Mouse (Mus musculus): ENCODE data around the gene Zan.

Gene Zan

DNA sequence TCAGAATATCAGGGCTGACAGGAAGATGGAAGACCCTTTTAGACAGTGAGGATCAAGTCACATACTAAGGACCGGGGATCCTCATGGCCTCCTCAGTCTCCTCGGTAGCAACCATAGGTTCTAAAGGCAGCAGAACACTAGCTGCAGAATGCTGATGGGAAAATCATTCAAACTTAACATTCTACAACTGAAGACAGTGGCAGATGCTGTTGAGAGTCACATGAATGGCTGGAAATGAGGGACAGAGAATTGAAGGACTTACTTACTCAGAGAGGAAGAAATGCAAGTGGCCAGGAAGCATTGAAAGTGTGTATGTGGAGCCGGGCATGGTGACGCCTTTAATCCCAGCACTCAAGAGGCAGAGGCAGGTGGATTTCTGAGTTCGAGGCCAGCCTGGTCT, at the start of gene Zan:
Zan (minus strand) TSS at position 101 of the 400 bp plus-strand sequence.
- no peak for DNase-seq

DNA sequence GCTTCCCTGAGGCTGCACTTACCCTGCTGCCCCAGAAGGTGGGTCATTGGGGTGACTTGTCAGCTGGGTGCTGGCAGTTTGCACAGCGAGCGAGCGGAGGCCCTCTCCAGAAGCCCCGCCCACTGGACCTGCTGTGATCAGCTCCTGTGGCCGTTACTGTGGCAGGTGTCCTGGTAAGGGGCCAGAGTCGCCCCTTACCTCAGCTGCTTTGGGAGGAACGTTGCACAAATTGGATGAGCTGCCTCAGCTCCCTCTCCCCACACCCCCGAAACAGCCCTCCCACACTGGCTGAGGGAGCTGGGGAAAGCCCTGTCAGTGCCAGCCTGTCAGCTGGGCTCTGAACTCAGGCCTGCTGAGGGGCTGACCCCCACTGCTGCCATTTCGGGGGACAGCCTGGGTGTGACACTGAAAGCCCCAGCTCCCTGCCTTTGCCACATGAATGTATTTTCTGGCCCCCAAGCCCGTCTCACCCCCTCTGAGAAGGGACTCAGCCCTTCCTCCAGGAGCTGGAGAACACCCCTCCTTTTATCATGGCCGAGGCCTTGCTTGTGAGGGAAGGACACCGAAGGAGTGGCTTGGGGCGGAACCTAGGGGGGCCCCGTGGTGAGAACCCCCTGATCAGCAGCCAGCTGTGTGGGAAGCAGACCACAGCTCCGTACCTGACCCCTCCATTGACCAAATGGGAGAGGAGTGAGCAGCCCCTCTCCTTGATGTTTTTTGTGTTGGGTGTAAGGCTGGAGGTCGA, 49.5 kb upstream of the Zan start:
- peak; percentile 65 for DNase-seq

GRCm38 (mm10) chr5:137525511-137525910, 48.6 kb upstream of the Zan start:
- DNase-seq = no peak

GRCm38 (mm10) chr5:137524671-137525070, 47.8 kb upstream of the Zan start:
- no peak for DNase-seq

- DNase-seq = no peak
Measured at GRCm38 (mm10) chr5:137524251-137524515, 47.3 kb upstream of the Zan start.

DNA sequence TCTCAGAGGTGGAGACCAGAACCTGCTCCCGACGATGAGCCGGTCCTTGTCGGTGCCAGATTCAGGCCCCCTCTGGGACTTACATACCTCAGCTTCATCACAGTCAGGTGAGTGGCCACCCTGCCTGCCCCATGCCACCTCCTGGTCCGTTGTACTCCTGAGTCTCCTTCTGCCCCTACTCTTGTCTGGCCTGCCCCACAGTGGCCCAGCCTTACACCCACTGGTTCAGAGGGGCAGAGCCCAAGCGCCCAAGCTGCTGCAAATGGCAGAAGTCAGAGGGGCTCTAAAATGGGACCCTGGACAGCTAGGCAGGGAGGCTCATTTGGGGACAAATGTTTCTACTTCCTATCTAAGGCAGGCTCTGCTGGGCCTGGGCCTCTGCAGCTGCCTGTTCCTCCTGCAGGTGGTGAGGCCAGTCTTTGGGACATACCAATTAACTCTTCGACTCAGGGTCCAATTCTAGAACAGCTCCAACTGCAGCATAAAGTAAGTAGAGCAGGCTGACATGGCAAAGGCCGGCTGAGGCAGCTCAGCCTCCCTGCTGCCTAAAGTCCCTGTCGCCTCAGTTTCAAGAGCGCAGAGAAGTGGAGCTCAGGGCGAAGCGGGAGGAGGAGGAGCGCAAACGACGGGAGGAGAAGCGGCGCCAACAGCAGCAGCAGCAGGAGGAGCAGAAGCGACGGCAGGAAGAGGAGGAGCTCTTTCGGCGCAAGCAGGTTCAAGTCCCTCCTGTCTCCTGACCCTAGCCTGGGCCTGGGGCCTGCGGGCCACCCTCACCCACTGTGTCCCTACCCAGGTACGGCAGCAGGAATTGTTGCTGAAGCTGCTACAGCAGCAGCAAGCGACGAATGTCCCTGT, 46.8 kb upstream of the Zan start:
- no peak for DNase-seq

DNA sequence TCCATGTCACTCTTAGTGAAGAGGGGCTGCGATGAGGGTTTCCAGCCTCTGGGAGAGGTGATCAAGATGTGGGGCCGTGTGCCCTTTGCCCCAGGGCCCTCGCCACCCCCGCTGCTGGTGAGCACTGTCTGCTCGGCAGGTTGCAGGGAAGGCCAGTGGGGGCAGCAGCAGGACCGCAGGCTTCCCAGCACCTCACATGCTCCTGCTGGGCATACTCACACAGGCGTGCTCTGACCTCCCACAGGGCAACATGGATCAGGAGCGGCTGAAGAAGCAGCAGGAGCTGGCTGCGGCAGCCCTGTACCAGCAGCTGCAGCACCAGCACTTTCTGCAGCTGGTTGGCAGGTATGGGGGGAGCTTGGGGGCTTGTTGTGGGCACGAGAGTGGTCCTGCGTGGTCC, 45.8 kb upstream of the Zan start:
- no peak for DNase-seq

GRCm38 (mm10) chr5:137521861-137522260, 45.0 kb upstream of the Zan start:
- DNase-seq = peak; percentile 47

DNA sequence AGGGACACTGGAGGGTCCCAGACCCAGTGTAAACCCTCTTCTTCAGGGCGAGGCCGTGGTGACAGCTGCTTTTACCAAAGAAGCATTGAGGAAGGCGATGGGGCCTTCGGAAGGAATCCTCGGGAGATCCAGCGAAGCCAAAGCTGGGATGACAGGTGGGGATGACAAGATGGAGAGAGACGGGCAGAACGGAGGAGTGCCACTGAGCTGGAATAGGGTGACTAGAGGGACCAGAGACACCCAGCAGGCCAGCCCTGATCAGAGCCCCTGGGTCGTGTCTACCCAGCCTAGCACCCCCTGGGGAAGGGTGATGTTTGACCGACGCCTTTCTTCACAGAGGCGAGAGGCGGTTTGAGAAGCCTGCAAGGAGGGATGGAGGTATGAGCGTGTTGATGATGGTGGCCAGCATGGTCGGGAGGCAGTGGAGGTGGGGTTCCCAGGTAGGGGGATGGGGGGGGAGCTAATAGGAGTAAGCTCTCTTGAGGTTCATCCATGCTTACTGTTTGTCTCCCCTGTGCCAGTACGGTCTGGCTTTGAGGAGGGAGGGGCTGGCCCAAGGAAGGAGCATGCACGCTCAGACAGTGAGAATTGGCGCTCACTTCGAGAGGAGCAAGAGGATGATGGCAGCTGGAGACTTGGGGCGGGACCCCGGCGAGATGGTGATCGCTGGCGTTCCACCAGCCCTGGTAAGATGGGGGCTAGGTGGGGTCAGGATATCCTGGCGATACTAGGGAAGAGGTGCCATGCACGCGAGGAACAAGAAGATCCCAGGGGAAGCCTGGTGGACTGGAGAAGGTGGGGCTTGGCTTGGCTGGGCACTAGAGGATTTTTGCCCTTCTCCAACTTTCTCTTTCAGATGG, 43.1 kb upstream of the Zan start:
- no peak for DNase-seq

DNA sequence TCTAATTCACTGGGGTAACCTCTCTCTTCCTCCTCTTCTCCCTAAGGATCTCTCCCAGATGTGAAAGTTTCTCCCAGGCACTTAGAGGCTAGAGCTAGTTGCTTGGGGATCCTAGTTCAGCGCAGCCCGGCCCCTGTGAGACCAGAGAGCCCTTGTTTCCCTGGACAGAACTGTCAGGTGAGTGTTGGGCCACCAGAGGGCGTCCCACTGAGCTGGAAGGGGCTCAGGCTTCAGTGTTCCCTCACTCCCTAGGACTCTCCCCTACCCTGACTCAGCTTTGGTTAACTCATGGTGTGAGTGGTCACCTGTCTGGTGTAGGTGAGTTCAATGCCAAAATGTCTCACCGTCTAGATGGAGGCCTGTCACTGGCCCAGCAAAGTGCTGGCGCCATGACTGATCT, 41.6 kb upstream of the Zan start, which contains the start of gene Gigyf1:
Gigyf1 (plus strand) TSS at position 113 of the 400 bp plus-strand sequence.
- DNase-seq = peak; percentile 39

GRCm38 (mm10) chr5:137514811-137515210, 37.9 kb upstream of the Zan start:
- no peak for DNase-seq

GRCm38 (mm10) chr5:137513951-137514721, 37.3 kb upstream of the Zan start:
- no peak for DNase-seq

- peak; percentile 47 for DNase-seq
Measured at GRCm38 (mm10) chr5:137512847-137513794, 36.3 kb upstream of the Zan start.

- no peak for DNase-seq
Measured at GRCm38 (mm10) chr5:137511706-137512105, 34.8 kb upstream of the Zan start.

- no peak for DNase-seq
Measured at GRCm38 (mm10) chr5:137510573-137511390, 33.9 kb upstream of the Zan start.

- DNase-seq = peak; percentile 84
Measured at GRCm38 (mm10) chr5:137510014-137510501, 33.2 kb upstream of the Zan start.

DNA sequence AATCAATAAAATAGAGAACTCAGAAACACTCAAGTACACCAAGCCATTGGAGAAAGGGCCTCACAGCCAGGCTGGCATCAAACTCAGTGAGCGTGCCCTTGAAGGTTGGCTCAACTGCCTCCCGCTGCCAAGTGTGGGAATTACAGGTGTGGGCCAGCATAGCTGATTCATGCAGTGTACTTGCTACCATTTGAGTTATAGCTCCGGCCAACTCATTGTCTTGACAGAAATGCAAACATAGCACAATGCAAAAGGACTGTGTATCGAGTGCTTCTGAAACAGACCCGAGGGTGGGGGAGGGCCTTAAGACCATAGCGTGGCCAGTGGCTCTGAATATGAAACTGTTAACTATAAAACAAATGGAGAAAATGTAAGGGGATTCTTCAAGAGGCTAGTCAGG, 27.2 kb upstream of the Zan start:
- peak; percentile 64 for DNase-seq

DNA sequence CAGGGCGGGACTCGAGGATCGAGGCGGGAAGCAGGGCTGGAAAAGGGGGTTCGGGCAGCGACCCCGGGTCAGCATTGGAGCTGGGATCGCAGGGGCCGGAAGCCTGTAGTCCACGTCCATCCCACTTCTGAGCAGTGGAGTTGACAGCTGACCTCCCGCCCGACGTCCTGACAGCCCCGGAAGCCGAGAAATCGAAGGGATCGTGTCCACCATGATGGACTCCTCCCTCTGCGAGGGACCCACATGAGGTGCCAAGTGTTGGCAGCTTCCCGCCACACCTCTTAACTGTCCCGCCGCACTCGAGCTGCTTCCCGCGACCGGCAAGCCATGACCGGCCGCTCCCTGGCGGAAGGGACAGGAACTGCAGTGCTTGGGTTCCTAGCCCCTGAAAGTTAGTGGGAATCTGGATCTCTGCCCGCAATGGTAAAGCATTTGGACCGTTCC, 25.8 kb upstream of the Zan start:
- peak; percentile 91 for DNase-seq

DNA sequence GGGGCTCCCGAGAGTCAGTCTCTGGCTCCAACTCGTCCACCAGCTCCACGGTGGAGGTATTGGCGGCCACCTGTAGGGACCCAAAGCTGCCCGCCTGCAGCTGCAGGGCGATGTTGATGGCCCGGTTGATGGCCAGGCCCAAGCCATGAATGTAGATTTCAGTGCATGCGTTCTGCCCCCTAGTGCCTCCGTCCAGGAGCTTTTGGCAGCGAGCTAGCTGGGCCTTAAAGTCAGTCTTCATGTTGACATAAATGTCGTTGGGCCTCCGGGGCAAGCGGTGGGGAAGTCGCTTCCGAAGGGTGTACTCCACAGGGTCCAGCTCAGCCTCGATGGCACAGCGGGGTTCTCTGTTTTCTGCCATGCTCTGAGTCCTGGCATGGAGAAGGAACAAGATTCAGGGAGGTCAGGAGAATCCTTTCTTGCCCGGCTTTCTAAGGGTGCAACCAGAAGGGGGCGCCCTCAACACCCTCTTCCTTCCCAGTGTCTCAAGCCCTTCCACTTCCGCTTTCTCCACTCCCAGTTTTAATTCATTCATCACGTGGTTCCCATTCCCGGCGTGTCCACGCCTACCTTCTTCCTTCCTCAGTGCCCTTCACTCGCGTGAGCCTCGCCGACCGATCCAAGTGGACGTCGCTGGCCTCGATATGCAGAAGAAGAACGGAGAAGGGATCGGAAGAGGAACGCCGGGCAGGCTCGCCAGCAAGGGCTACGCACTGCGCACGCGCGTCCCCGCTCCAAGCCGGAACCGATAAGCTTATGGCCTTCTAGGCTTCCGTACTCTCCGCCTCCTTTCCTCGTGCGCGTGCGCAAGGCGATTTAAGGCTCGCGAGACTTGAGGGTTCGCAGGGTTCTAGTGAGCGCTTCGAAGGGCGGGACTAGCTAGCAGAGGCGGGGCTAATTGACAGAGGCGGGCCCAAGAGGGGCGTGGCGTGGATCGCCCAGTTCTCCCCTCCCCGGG, 25.1 kb upstream of the Zan start, which contains the start of gene Pop7:
Pop7 (minus strand) TSS at position 810 of the 958 bp plus-strand sequence.
- DNase-seq = peak; percentile 100

All from lung, postnatal 36 days (tissue).